Mouse (Mus musculus): ENCODE measurements around the gene Ear6. TPM values are rescaled to one million over a fixed set of nuclear protein-coding genes. Genes with fewer than 3 reads are reported as not detected.

Gene Ear6
- polyA plus RNA-seq, 1 experiment from 2014 or later: not detected

DNA sequence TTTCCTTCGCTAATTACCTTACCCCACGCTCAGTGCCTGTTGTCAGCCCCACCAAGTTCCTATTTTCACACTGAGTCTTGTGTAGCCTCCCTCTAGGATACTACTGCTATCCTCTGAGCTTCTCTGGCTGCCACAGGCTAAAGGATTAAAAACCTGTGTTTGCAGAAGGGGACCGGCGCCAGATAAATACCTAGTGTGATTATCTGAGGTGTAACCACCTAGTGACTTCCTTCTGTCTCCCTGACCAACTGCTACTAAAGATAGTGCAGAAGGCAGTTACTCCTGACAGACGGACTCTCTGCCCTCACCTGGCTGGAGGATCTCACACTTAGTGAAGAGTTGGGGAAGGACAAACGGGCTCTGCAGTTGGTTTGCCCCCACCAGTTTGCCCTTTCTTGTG is 42.5 kb downstream of the Ear6 start:
- 86% methylated on average over 6 of the region's 6 CpGs for WGBS
- Histone ChIP-seq H3K36me3 (peaks cover 43% of the 10 kb centered on the region), H3K9ac (replicated peaks) (no peak overlapping the region), H3K4me2 (replicated peaks) (no peak overlapping the region), H3K27ac (no peak overlapping the region), H3K27me3 (no peaks in the 10 kb centered on the region), H3K4me1 (replicated peaks) (no peaks in the 10 kb centered on the region), H3K9me3 (no peaks in the 10 kb centered on the region), H3K4me3 (replicated peaks) (no peak overlapping the region)
- no peak for ATAC-seq

DNA sequence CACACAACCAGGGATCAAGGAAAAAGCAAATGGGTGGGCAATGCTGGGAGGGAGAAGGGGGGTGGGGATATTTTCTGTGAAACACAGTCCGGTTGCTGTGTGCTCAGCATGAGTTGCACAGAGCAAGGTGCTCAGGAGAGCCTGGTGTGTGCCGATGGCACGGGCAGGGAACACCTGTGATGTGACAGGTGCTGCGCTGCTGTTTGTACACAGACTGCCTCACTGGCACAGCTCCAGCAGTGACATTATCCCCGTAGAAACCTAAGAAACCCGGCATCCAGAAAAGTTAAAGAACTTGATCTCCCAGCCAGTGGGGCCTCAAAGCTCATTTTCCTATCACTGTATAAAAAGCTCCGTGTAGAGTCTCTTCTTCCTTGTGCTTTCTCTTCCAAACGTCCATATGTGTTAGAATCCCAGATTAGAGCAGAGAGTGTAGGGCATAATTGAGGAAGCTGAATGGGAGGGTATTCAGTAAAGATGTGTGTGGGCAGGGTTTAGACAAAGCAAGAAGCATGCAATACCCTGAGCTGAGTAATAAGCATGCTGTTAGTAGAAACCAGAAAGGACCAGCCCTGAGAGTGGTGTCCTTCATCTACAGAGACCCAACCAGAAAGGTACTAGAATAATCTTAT is 43.2 kb downstream of the Ear6 start:
- H3K27ac ChIP-seq: no peak overlapping the region
- H3K9me3 ChIP-seq: no peaks in the 10 kb centered on the region
- H3K36me3 ChIP-seq: peaks cover 37% of the 10 kb centered on the region
- no peak for ATAC-seq
- WGBS: 81% methylated on average over 8 of the region's 8 CpGs
- no peak overlapping the region for H3K4me3 ChIP-seq (replicated peaks)
- no peak overlapping the region for H3K4me2 ChIP-seq (replicated peaks)
- H3K9ac ChIP-seq (replicated peaks): no peak overlapping the region
- H3K27me3 ChIP-seq: no peaks in the 10 kb centered on the region
- no peaks in the 10 kb centered on the region for H3K4me1 ChIP-seq (replicated peaks)

- Histone ChIP-seq H3K9me3 (no peaks in the 10 kb centered on the region), H3K4me2 (replicated peaks) (no peak overlapping the region), H3K27me3 (no peaks in the 10 kb centered on the region), H3K9ac (replicated peaks) (no peak overlapping the region), H3K4me3 (replicated peaks) (no peak overlapping the region), H3K4me1 (replicated peaks) (no peaks in the 10 kb centered on the region), H3K27ac (no peak overlapping the region), H3K36me3 (peaks cover 18% of the 10 kb centered on the region)
- ATAC-seq: no peak
- 93% methylated on average over 1 of the region's 1 CpGs for WGBS
These were observed 45.9 kb downstream of the Ear6 start for GRCm38 (mm10) chr14:51899351-51899750.

- no peak overlapping the region for H3K4me2 ChIP-seq (replicated peaks)
- peak; percentile 75 for ATAC-seq
- no peak overlapping the region for H3K9ac ChIP-seq (replicated peaks)
- H3K27me3 ChIP-seq: no peaks in the 10 kb centered on the region
- no peak overlapping the region for H3K4me3 ChIP-seq (replicated peaks)
- WGBS: 64% methylated on average over 9 of the region's 9 CpGs
- no peak overlapping the region for H3K27ac ChIP-seq
- no peaks in the 10 kb centered on the region for H3K4me1 ChIP-seq (replicated peaks)
- H3K9me3 ChIP-seq: no peaks in the 10 kb centered on the region
- H3K36me3 ChIP-seq: no peaks in the 10 kb centered on the region
These were observed 49.6 kb downstream of the Ear6 start for GRCm38 (mm10) chr14:51902806-51903710.

DNA sequence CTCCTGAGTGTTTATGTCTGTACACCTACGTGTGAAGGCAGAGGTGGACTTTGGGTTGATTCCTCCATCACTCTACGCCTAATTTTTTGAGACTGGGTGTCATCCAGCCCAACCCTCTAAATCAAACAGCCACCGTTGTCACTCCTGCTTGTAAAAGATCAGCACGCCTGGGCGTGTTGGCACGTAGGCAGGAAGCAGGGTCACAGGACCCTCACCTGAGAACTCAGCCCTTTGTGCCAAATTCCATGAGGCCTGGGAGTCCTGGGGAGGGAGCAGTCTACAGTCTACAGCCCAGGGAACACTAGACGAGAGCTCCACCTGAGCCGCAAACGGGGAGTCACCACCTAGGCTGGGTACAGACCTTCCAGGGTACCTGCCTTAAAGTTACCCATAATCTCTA is 50.3 kb downstream of the Ear6 start:
- Histone ChIP-seq H3K9me3 (no peaks in the 10 kb centered on the region), H3K9ac (replicated peaks) (no peak overlapping the region), H3K27me3 (no peaks in the 10 kb centered on the region), H3K27ac (no peak overlapping the region), H3K4me3 (replicated peaks) (no peak overlapping the region), H3K36me3 (no peaks in the 10 kb centered on the region), H3K4me1 (replicated peaks) (no peaks in the 10 kb centered on the region), H3K4me2 (replicated peaks) (no peak overlapping the region)
- 89% methylated on average over 9 of the region's 9 CpGs for WGBS
- ATAC-seq: peak; percentile 41

Small RNAs within 50 kb of the gene (microRNA-seq; reads per million reads assigned to microRNA genes)
- not detected for gene Gm27375

Other genes starting within 250 kb of the Ear6 start
- gene Gm17078, start 242.4 kb upstream of the Ear6 start, polyA plus RNA-seq (2015; fragmentation: Nextera tagmentation; extraction: Ambion mirVana): not detected in 2 replicates
- not detected in 2 replicates for gene Gm4181, start 218.0 kb upstream of the Ear6 start, polyA plus RNA-seq (2015; fragmentation: Nextera tagmentation; extraction: Ambion mirVana)
- gene Gm17079, start 158.2 kb upstream of the Ear6 start, polyA plus RNA-seq (2015; fragmentation: Nextera tagmentation; extraction: Ambion mirVana): not detected in 2 replicates
- not detected in 2 replicates for gene Gm5800, start 136.5 kb upstream of the Ear6 start, polyA plus RNA-seq (2015; fragmentation: Nextera tagmentation; extraction: Ambion mirVana)
- gene Ang4, start 80.1 kb upstream of the Ear6 start, polyA plus RNA-seq (2015; fragmentation: Nextera tagmentation; extraction: Ambion mirVana): not detected in 2 replicates
- not detected in 2 replicates for gene AY358078, start 53.7 kb upstream of the Ear6 start, polyA plus RNA-seq (2015; fragmentation: Nextera tagmentation; extraction: Ambion mirVana)
- gene Mettl17, start 31.1 kb downstream of the Ear6 start, polyA plus RNA-seq (2015; fragmentation: Nextera tagmentation; extraction: Ambion mirVana): 82.7 and 87.6 TPM in 2 replicates
- gene Slc39a2, start 39.2 kb downstream of the Ear6 start, polyA plus RNA-seq (2015; fragmentation: Nextera tagmentation; extraction: Ambion mirVana): 1.8 and 2.0 TPM in 2 replicates
- gene Ndrg2, start 60.5 kb downstream of the Ear6 start, polyA plus RNA-seq (2015; fragmentation: Nextera tagmentation; extraction: Ambion mirVana): 66.6 and 69.7 TPM in 2 replicates
- not detected in 2 replicates for gene Tppp2, start 64.7 kb downstream of the Ear6 start, polyA plus RNA-seq (2015; fragmentation: Nextera tagmentation; extraction: Ambion mirVana)
- not detected in 2 replicates for gene Rnase13, start 69.1 kb downstream of the Ear6 start, polyA plus RNA-seq (2015; fragmentation: Nextera tagmentation; extraction: Ambion mirVana)
- gene Arhgef40, start 131.0 kb downstream of the Ear6 start, polyA plus RNA-seq (2015; fragmentation: Nextera tagmentation; extraction: Ambion mirVana): 82.2 and 86.2 TPM in 2 replicates
- gene Tmem253, start 162.0 kb downstream of the Ear6 start, polyA plus RNA-seq (2015; fragmentation: Nextera tagmentation; extraction: Ambion mirVana): 0.82 and 0.92 TPM in 2 replicates
- 56.0 and 63.6 TPM in 2 replicates for gene Zfp219, start 167.0 kb downstream of the Ear6 start, polyA plus RNA-seq (2015; fragmentation: Nextera tagmentation; extraction: Ambion mirVana)
- not detected in 2 replicates for gene Olfr221, start 188.8 kb downstream of the Ear6 start, polyA plus RNA-seq (2015; fragmentation: Nextera tagmentation; extraction: Ambion mirVana)

Data from midbrain, embryonic 13.5 days (tissue).